Mouse (Mus musculus) CH12.LX (cell line): Measurements from ENCODE around the gene Nrm. TPM values are rescaled to one million over a fixed set of nuclear protein-coding genes. Genes with fewer than 3 reads are reported as not detected.

Source experiments
- DNase-seq: peaks from one replicate; pipeline ENCODE4 v3.0.0-alpha.2; 2013; ENCODE audit errors: extremely low read depth
- H3K27ac ChIP-seq: 2 replicates; pipeline ENCODE4 v1.5.1; 2012; ENCODE audit warnings: low read depth, mild to moderate bottlenecking, control low read depth, moderate library complexity; ENCODE audit not compliant: insufficient read depth
- H3K27me3 ChIP-seq: replicated peaks from 2 replicates; pipeline ENCODE3; 2012; ENCODE audit warnings: inconsistent platforms
- H3K36me3 ChIP-seq, 2 experiments: replicated peaks in 1 of 2; 2 replicates each; pipeline versions ENCODE3 to v1.6.1; 2012; ENCODE audit warnings: inconsistent platforms in 1 of 2, low read length in 1 of 2, mild to moderate bottlenecking in 1 of 2, mixed read lengths in 1 of 2, moderate library complexity in 1 of 2; ENCODE audit not compliant: control insufficient read depth in 1 of 2, insufficient read depth in 1 of 2
- H3K4me1 ChIP-seq, 2 experiments: 2 replicates each; pipeline ENCODE4 v1.6.1; 2012; ENCODE audit warnings: inconsistent platforms in 1 of 2, moderate library complexity in 1 of 2; ENCODE audit not compliant: insufficient read depth in 2 of 2, control insufficient read depth in 1 of 2
- H3K4me2 ChIP-seq: 2 replicates; pipeline ENCODE4 v1.6.1; 2012; ENCODE audit warnings: low read depth, mild to moderate bottlenecking, control low read depth; ENCODE audit not compliant: poor library complexity, insufficient read depth, severe bottlenecking
- H3K4me3 ChIP-seq, 3 experiments: fragments of 150-350 bp in 1 of 3; sonication (generic) in 1 of 3; replicated peaks in 1 of 3; 2 replicates each; pipeline versions ENCODE3 to v1.5.1; 2011 to 2012; ENCODE audit warnings: low read depth in 2 of 3, low read length in 2 of 3, mild to moderate bottlenecking in 2 of 3, moderate library complexity in 2 of 3, control low read depth in 1 of 3, improper control_type of control experiment in 1 of 3, inconsistent platforms in 1 of 3, mixed read lengths in 1 of 3; ENCODE audit not compliant: poor library complexity in 1 of 3
- H3K79me2 ChIP-seq: replicated peaks from 2 replicates; pipeline ENCODE4 v1.6.1; 2012; ENCODE audit warnings: mild to moderate bottlenecking, moderate library complexity; ENCODE audit not compliant: control insufficient read depth, poor library complexity, insufficient read depth, severe bottlenecking; ENCODE audit errors: extremely low read depth
- H3K9ac ChIP-seq: 2 replicates; pipeline ENCODE4 v1.6.1; 2012; ENCODE audit warnings: low read depth, mild to moderate bottlenecking, control low read depth, moderate library complexity; ENCODE audit not compliant: insufficient read depth
- H3K9me3 ChIP-seq: replicated peaks from 2 replicates; pipeline ENCODE3; 2012; ENCODE audit warnings: low read length, inconsistent platforms, mixed read lengths
- BHLHE40 ChIP-seq: IDR thresholded peaks from 2 replicates; pipeline ENCODE4 v1.6.1; 2011; ENCODE audit warnings: mild to moderate bottlenecking, low read depth, low read length, improper control_type of control experiment
- CHD1 ChIP-seq: IDR thresholded peaks from 2 replicates; pipeline ENCODE4 v1.6.1; 2012; ENCODE audit warnings: low read depth, low read length, improper control_type of control experiment, inconsistent platforms
- CHD2 ChIP-seq: IDR thresholded peaks from 2 replicates; pipeline ENCODE4 v1.6.1; 2011; ENCODE audit warnings: low read length, improper control_type of control experiment
- CTCF ChIP-seq, 2 experiments: IDR thresholded peaks in 1 of 2; conservative IDR thresholded peaks in 1 of 2; 2 replicates each; pipeline ENCODE4 v1.5.1; 2011 to 2012; ENCODE audit warnings: low read depth in 2 of 2, low read length in 2 of 2, improper control_type of control experiment in 1 of 2, inconsistent platforms in 1 of 2, mild to moderate bottlenecking in 1 of 2, moderate library complexity in 1 of 2
- E2F4 ChIP-seq: IDR thresholded peaks from 2 replicates; pipeline ENCODE4 v1.6.1; 2011; ENCODE audit warnings: low read depth, low read length, improper control_type of control experiment; ENCODE audit not compliant: insufficient replicate concordance
- ELF1 ChIP-seq: IDR thresholded peaks from 2 replicates; pipeline ENCODE4 v1.6.1; 2014; ENCODE audit warnings: low read depth, mild to moderate bottlenecking, inconsistent platforms, low read length, improper control_type of control experiment
- EP300 ChIP-seq: IDR thresholded peaks from 2 replicates; pipeline ENCODE4 v1.6.1; 2011; ENCODE audit warnings: low read length, improper control_type of control experiment
- ETS1 ChIP-seq: conservative IDR thresholded peaks from 2 replicates; pipeline ENCODE4 v1.6.1; 2012; ENCODE audit warnings: low read depth, mild to moderate bottlenecking, inconsistent platforms, low read length, improper control_type of control experiment, moderate library complexity
- GABPA ChIP-seq: IDR thresholded peaks from 2 replicates; pipeline ENCODE4 v1.6.1; 2012; ENCODE audit warnings: low read depth, low read length, improper control_type of control experiment, inconsistent platforms; ENCODE audit not compliant: insufficient replicate concordance
- HCFC1 ChIP-seq: IDR thresholded peaks from 2 replicates; pipeline ENCODE4 v1.6.1; 2012; ENCODE audit warnings: low read depth, mild to moderate bottlenecking, inconsistent platforms, low read length, improper control_type of control experiment
- IRF4 ChIP-seq: IDR thresholded peaks from 2 replicates; pipeline ENCODE4 v1.6.1; 2014; ENCODE audit warnings: low read depth, mild to moderate bottlenecking, inconsistent platforms, low read length, improper control_type of control experiment
- JUN ChIP-seq: IDR thresholded peaks from 2 replicates; pipeline ENCODE4 v1.6.1; 2011; ENCODE audit warnings: low read depth, mild to moderate bottlenecking, low read length, improper control_type of control experiment, moderate library complexity; ENCODE audit not compliant: insufficient read depth
- JUND ChIP-seq: conservative IDR thresholded peaks from 2 replicates; pipeline ENCODE4 v1.6.1; 2011; ENCODE audit warnings: low read depth, low read length, improper control_type of control experiment
- KAT2A ChIP-seq: IDR thresholded peaks from 2 replicates; pipeline ENCODE4 v1.6.1; 2012; ENCODE audit warnings: low read length, improper control_type of control experiment, inconsistent platforms; ENCODE audit not compliant: insufficient replicate concordance
- MAFK ChIP-seq: IDR thresholded peaks from 2 replicates; pipeline ENCODE4 v1.6.1; 2011; ENCODE audit warnings: low read length, improper control_type of control experiment; ENCODE audit not compliant: insufficient replicate concordance
- MAX ChIP-seq: IDR thresholded peaks from 2 replicates; pipeline ENCODE4 v1.6.1; 2011; ENCODE audit warnings: low read length, improper control_type of control experiment
- MAZ ChIP-seq: IDR thresholded peaks from 2 replicates; pipeline ENCODE4 v1.6.1; 2012; ENCODE audit warnings: low read depth, mild to moderate bottlenecking, inconsistent platforms, low read length, improper control_type of control experiment, moderate library complexity
- MEF2A ChIP-seq: IDR thresholded peaks from 2 replicates; pipeline ENCODE4 v1.6.1; 2014; ENCODE audit warnings: low read depth, mild to moderate bottlenecking, inconsistent platforms, low read length, improper control_type of control experiment, borderline replicate concordance
- MXI1 ChIP-seq: IDR thresholded peaks from 2 replicates; pipeline ENCODE4 v1.6.1; 2011; ENCODE audit warnings: mild to moderate bottlenecking, low read depth, low read length, improper control_type of control experiment
- MYC ChIP-seq: IDR thresholded peaks from 2 replicates; pipeline ENCODE4 v1.6.1; 2011; ENCODE audit warnings: low read depth, mild to moderate bottlenecking, improper control_type of control experiment, low read length
- NELFE ChIP-seq: IDR thresholded peaks from 2 replicates; pipeline ENCODE4 v1.6.1; 2011; ENCODE audit warnings: low read depth, low read length, improper control_type of control experiment
- NRF1 ChIP-seq: IDR thresholded peaks from 2 replicates; pipeline ENCODE4 v1.6.1; 2014; ENCODE audit warnings: low read depth, mild to moderate bottlenecking, inconsistent platforms, low read length, improper control_type of control experiment, moderate library complexity
- PAX5 ChIP-seq: IDR thresholded peaks from 2 replicates; pipeline ENCODE4 v1.6.1; 2012; ENCODE audit warnings: low read length, inconsistent platforms, mixed read lengths
- POLR2A ChIP-seq: IDR thresholded peaks from 2 replicates; pipeline ENCODE4 v1.6.1; 2011; ENCODE audit warnings: low read depth, mild to moderate bottlenecking, improper control_type of control experiment, low read length
- POLR2AphosphoS2 ChIP-seq: IDR thresholded peaks from 2 replicates; pipeline ENCODE4 v1.6.1; 2011; ENCODE audit warnings: low read depth, low read length, improper control_type of control experiment
- RAD21 ChIP-seq: IDR thresholded peaks from 2 replicates; pipeline ENCODE4 v1.6.1; 2011; ENCODE audit warnings: low read depth, mild to moderate bottlenecking, low read length, improper control_type of control experiment, moderate library complexity
- RCOR1 ChIP-seq: conservative IDR thresholded peaks from 2 replicates; pipeline ENCODE4 v1.6.1; 2012; ENCODE audit warnings: low read depth, mild to moderate bottlenecking, inconsistent platforms, low read length, improper control_type of control experiment
- SIN3A ChIP-seq: IDR thresholded peaks from 2 replicates; pipeline ENCODE4 v1.6.1; 2012; ENCODE audit warnings: low read length, improper control_type of control experiment, inconsistent platforms
- SMC3 ChIP-seq: IDR thresholded peaks from 2 replicates; pipeline ENCODE4 v1.6.1; 2011; ENCODE audit warnings: low read depth, low read length, improper control_type of control experiment
- TBP ChIP-seq: conservative IDR thresholded peaks from 2 replicates; pipeline ENCODE4 v1.6.1; 2011; ENCODE audit warnings: low read depth, low read length, improper control_type of control experiment
- TCF12 ChIP-seq: IDR thresholded peaks from 2 replicates; pipeline ENCODE4 v1.6.1; 2014; ENCODE audit warnings: low read depth, mild to moderate bottlenecking, inconsistent platforms, low read length, improper control_type of control experiment
- UBTF ChIP-seq: IDR thresholded peaks from 2 replicates; pipeline ENCODE4 v1.6.1; 2012; ENCODE audit warnings: low read depth, mild to moderate bottlenecking, inconsistent platforms, low read length, improper control_type of control experiment, moderate library complexity
- USF1 ChIP-seq: IDR thresholded peaks from 2 replicates; pipeline ENCODE4 v1.6.1; 2014; ENCODE audit warnings: low read depth, mild to moderate bottlenecking, inconsistent platforms, low read length, improper control_type of control experiment
- USF2 ChIP-seq: conservative IDR thresholded peaks from 2 replicates; pipeline ENCODE4 v1.6.1; 2011; ENCODE audit warnings: low read depth, low read length, improper control_type of control experiment
- ZC3H11A ChIP-seq: IDR thresholded peaks from 2 replicates; pipeline ENCODE4 v1.6.1; 2012; ENCODE audit warnings: low read depth, mild to moderate bottlenecking, inconsistent platforms, low read length, improper control_type of control experiment
- ZKSCAN1 ChIP-seq: IDR thresholded peaks from 2 replicates; pipeline ENCODE4 v1.6.1; 2012; ENCODE audit warnings: low read depth, inconsistent platforms, low read length, improper control_type of control experiment, borderline replicate concordance
- ZMIZ1 ChIP-seq: IDR thresholded peaks from 2 replicates; pipeline ENCODE4 v1.6.1; 2012; ENCODE audit warnings: low read depth, mild to moderate bottlenecking, inconsistent platforms, low read length, improper control_type of control experiment
- ZNF384 ChIP-seq: IDR thresholded peaks from 2 replicates; pipeline ENCODE4 v1.6.1; 2012; ENCODE audit warnings: low read depth, low read length, improper control_type of control experiment, inconsistent platforms
- dilution Hi-C: fragments of 300-500 bp; cut with MboI; formaldehyde crosslinking; loops from 2 replicates; pipeline ENCODE4 v1.14.3; 2020; ENCODE audit warnings: low sequenced_read_pairs; ENCODE audit not compliant: extremely low pct_unique_long_range_greater_than_20kb, extremely low pct_ligation_motif_present
- in situ Hi-C: fragments of 300-500 bp; cut with MboI; formaldehyde crosslinking; loops from 3 replicates; pipeline ENCODE4 v1.14.3; 2019; ENCODE audit warnings: low sequenced_read_pairs, low pct_ligation_motif_present, low pct_unique_long_range_greater_than_20kb, mixed read lengths
- polyA plus RNA-seq: library from polyadenylated mRNA; unstranded; fragments of >175 nt; gene quantifications from 2 replicates; pipeline ENCODE4 v1.2.1, GENCODE M21; 2012; ENCODE audit warnings: low read depth; ENCODE audit not compliant: insufficient read length
- total RNA-seq, 2 experiments: library from RNA; depleted of rRNA; stranded (reverse); fragments of 300-350 nt in 1 of 2; fragments of >200 nt in 1 of 2; gene quantifications; 2 replicates each; pipeline ENCODE4 v1.2.3; 2012 to 2014

Gene Nrm
- total and polyA plus RNA-seq, 3 experiments: 12.1 to 16.7 (median 15.4) TPM

- in situ Hi-C loops (loop anchor here (5.0 kb wide), 1 partner anchor 34 kb away; no protein-coding TSS in a partner anchor), dilution Hi-C loops (no loop called here)
- Histone ChIP-seq H3K9ac (peak within 1 kb of the TSS; percentile 99), H3K36me3 (peaks cover 35 to 38% of the 10 kb centered on the region in 2 experiments), H3K27me3 (no peaks in the 10 kb centered on the region), H3K4me3 (peak within 1 kb of the TSS; percentile 83 to 93 (median 89)), H3K27ac (peak within 1 kb of the TSS; percentile 79), H3K9me3 (no peaks in the 10 kb centered on the region), H3K79me2 (peaks cover 38% of the 10 kb centered on the region), H3K4me2 (peak within 1 kb of the TSS; percentile 95), H3K4me1 (peaks cover 11 to 45% of the 10 kb centered on the region in 2 experiments)
- peak; percentile 96 for DNase-seq
- TF ChIP-seq CHD1: no peak
- no peak for TF ChIP-seq CHD2
- TF ChIP-seq USF1: peak; percentile 95
- peak; percentile 89 for TF ChIP-seq SIN3A
- peak; percentile 88 for TF ChIP-seq TCF12
- peak; percentile 70 for TF ChIP-seq NRF1
- TF ChIP-seq ZMIZ1: peak; percentile 95
- no peak; the same call in 1 of the 2 replicates for TF ChIP-seq MAZ
- TF ChIP-seq JUN: no peak
- peak; percentile 90 for TF ChIP-seq USF2
- no peak for TF ChIP-seq ETS1
- TF ChIP-seq MAFK: no peak
- no peak for TF ChIP-seq ZC3H11A
- TF ChIP-seq BHLHE40: peak; percentile 96
- TF ChIP-seq MEF2A: no peak
- no peak for TF ChIP-seq CTCF (conservative IDR thresholded peaks at IDR 0.05 in 1 of 2, IDR thresholded peaks at IDR 0.05 in 1 of 2; ENCODE audit: low read depth in 2 of 2, low read length in 2 of 2)
- TF ChIP-seq MXI1: peak; percentile 89
- no peak for TF ChIP-seq ZKSCAN1
- TF ChIP-seq UBTF: no peak
- no peak for TF ChIP-seq ZNF384
- TF ChIP-seq KAT2A: peak; percentile 72; the same call in 1 of the 2 replicates
- no peak for TF ChIP-seq RAD21
- no peak; the same call in 1 of the 2 replicates for TF ChIP-seq GABPA
- TF ChIP-seq TBP: peak; percentile 76; the same call in 1 of the 2 replicates
- TF ChIP-seq RCOR1: no peak
- peak; percentile 96 for TF ChIP-seq HCFC1
- peak; percentile 98 for TF ChIP-seq NELFE
- no peak; the same call in 1 of the 2 replicates for TF ChIP-seq MYC
- TF ChIP-seq SMC3: no peak
- peak; percentile 89 for TF ChIP-seq POLR2AphosphoS2
- no peak for TF ChIP-seq EP300
- 0 out of 2 replicates have a peak, but pooled peaks have one; percentile 10 for TF ChIP-seq E2F4
- TF ChIP-seq IRF4: peak; percentile 39; the same call in 1 of the 2 replicates
- no peak for TF ChIP-seq JUND
- peak; percentile 72; the same call in 1 of the 2 replicates for TF ChIP-seq MAX
- TF ChIP-seq PAX5: no peak
- TF ChIP-seq POLR2A: peak; percentile 99
- TF ChIP-seq ELF1: peak; percentile 56; the same call in 1 of the 2 replicates
Measured at GRCm38 (mm10) chr17:35838122-35838544, 23.0 kb upstream of the Nrm start, which contains the start of gene Tubb5. Gene Tubb5 (minus strand): TSS chr17:35838306.
